Mouse (Mus musculus) bone marrow, adult 2 months (tissue): ENCODE measurements around the gene Sptbn2.

Experiments
- CTCF ChIP-seq: fragments of 200-500 bp; IDR thresholded peaks from 2 replicates; pipeline ENCODE4 v1.5.1; 2011; ENCODE audit warnings: low read length, control low read depth; ENCODE audit not compliant: control insufficient read depth, insufficient read depth
- POLR2A ChIP-seq: fragments of 200-500 bp; IDR thresholded peaks from 2 replicates; pipeline ENCODE4 v1.6.1; 2011; ENCODE audit warnings: low read depth, mild to moderate bottlenecking, control low read depth, low read length, borderline replicate concordance; ENCODE audit not compliant: control insufficient read depth

DNA sequence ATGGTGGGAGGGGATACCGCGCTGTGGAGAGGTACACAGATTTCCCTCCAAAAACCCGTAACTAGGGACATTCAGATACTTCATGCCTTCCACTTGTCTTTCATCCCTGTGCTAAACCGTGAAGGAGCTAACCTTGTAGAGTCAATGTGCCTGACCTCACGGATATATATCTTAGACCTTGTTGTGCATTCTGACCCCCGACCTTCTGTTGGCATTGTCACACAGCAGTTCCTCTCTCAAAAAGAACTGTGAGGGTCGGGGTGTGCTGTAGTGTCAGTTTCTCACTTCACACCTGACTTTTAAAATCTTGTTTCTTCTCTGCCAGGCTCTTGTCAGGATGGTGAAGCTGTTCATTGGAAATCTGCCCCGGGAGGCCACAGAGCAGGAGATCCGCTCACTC, 46.0 kb downstream of the Sptbn2 start:
- TF ChIP-seq CTCF (no peak), POLR2A (no peak)
